Mouse (Mus musculus) hematopoietic multipotent progenitor cell, adult 10-12 weeks (in vitro differentiated cells): ENCODE data around the gene Ifi35. TPM values are rescaled to one million over a fixed set of nuclear protein-coding genes. Genes with fewer than 3 reads are reported as not detected.

Experiments used
- polyA plus RNA-seq: library from polyadenylated mRNA; stranded (reverse); fragments of >175 nt; gene quantifications from 2 replicates; pipeline ENCODE4 v1.2.3, GENCODE M21; 2012; ENCODE audit warnings: low replicate concordance

Gene Ifi35
- polyA plus RNA-seq = 53.8 and 61.8 TPM in 2 replicates

GRCm38 (mm10) chr11:101448274-101448746 is at the start of gene Ifi35:
Ifi35 (plus strand) TSS chr11:101448407.

GRCm38 (mm10) chr11:101417101-101417855 is 30.9 kb upstream of the Ifi35 start, which contains the start of gene Aarsd1:
Aarsd1 (minus strand) TSS chr11:101417615.

GRCm38 (mm10) chr11:101424105-101424851 is 23.9 kb upstream of the Ifi35 start, which contains the start of gene Gm27029:
Gm27029 (minus strand) TSS chr11:101424796.

GRCm38 (mm10) chr11:101424925-101425813 is 23.0 kb upstream of the Ifi35 start, which contains the start of the genes Rundc1 and Ptges3l:
Rundc1 (plus strand) TSS chr11:101425085.
Ptges3l (minus strand) TSS chr11:101425333.

GRCm38 (mm10) chr11:101442127-101442693 is 6.0 kb upstream of the Ifi35 start, which contains the start of gene Rpl27:
Rpl27 (plus strand) TSS chr11:101442298.

GRCm38 (mm10) chr11:101464211-101465100 is 16.2 kb downstream of the Ifi35 start, which contains the start of gene Rnd2:
Rnd2 (plus strand) TSS chr11:101464999.

GRCm38 (mm10) chr11:101465869-101466551 is 17.8 kb downstream of the Ifi35 start, which contains the start of gene Vat1:
Vat1 (minus strand) TSS chr11:101466230.

Other genes with a start within 250 kb of the Ifi35 start
- gene Ezh1, start 221.9 kb upstream of the Ifi35 start, polyA plus RNA-seq = 7.0 and 17.6 TPM in 2 replicates
- gene Ramp2, start 202.4 kb upstream of the Ifi35 start, polyA plus RNA-seq = 0.96 and 3.7 TPM in 2 replicates
- 96.8 and 109 TPM in 2 replicates for gene Vps25, start 194.7 kb upstream of the Ifi35 start, polyA plus RNA-seq
- 0.94 and 2.2 TPM in 2 replicates for gene Wnk4, start 187.8 kb upstream of the Ifi35 start, polyA plus RNA-seq
- 0.11 TPM in 1 of 2 replicates, not detected in the other for gene Cntd1, start 169.4 kb upstream of the Ifi35 start, polyA plus RNA-seq
- gene Coa3, start 169.3 kb upstream of the Ifi35 start, polyA plus RNA-seq = 3.3 and 26.9 TPM in 2 replicates
- gene Becn1, start 146.1 kb upstream of the Ifi35 start, polyA plus RNA-seq = 108 and 173 TPM in 2 replicates
- 39.0 and 47.2 TPM in 2 replicates for gene Psme3, start 132.2 kb upstream of the Ifi35 start, polyA plus RNA-seq
- gene Aoc2, start 123.3 kb upstream of the Ifi35 start, polyA plus RNA-seq = 7.3 and 9.0 TPM in 2 replicates
- 0.10 and 0.11 TPM in 2 replicates for gene Aoc3, start 117.8 kb upstream of the Ifi35 start, polyA plus RNA-seq
- not detected in 2 replicates for gene G6pc, start 80.8 kb upstream of the Ifi35 start, polyA plus RNA-seq
- gene Aarsd1, start 30.8 kb upstream of the Ifi35 start, polyA plus RNA-seq = 23.1 and 23.2 TPM in 2 replicates
- 0.30 and 2.2 TPM in 2 replicates for gene Gm27029, start 23.6 kb upstream of the Ifi35 start, polyA plus RNA-seq
- gene Rundc1, start 23.3 kb upstream of the Ifi35 start, polyA plus RNA-seq = 9.5 and 10.3 TPM in 2 replicates
- 1.2 and 4.5 TPM in 2 replicates for gene Ptges3l, start 23.1 kb upstream of the Ifi35 start, polyA plus RNA-seq
- 88.8 and 644 TPM in 2 replicates for gene Rpl27, start 6.1 kb upstream of the Ifi35 start, polyA plus RNA-seq
- 0.97 and 1.5 TPM in 2 replicates for gene Rnd2, start 16.6 kb downstream of the Ifi35 start, polyA plus RNA-seq
- gene Vat1, start 17.8 kb downstream of the Ifi35 start, polyA plus RNA-seq = 40.0 and 79.5 TPM in 2 replicates
- 0.47 and 4.7 TPM in 2 replicates for gene Brca1, start 103.5 kb downstream of the Ifi35 start, polyA plus RNA-seq
- 70.1 and 109 TPM in 2 replicates for gene Nbr1, start 103.7 kb downstream of the Ifi35 start, polyA plus RNA-seq
- 5.0 and 16.6 TPM in 2 replicates for gene Tmem106a, start 133.8 kb downstream of the Ifi35 start, polyA plus RNA-seq
- gene Gm11634, start 150.8 kb downstream of the Ifi35 start, polyA plus RNA-seq = not detected in 2 replicates
- 13.2 and 18.2 TPM in 2 replicates for gene Rdm1, start 178.8 kb downstream of the Ifi35 start, polyA plus RNA-seq
- gene Arl4d, start 217.1 kb downstream of the Ifi35 start, polyA plus RNA-seq = 11.1 and 18.4 TPM in 2 replicates